Mouse (Mus musculus): ENCODE measurements around the gene Olfr419.

DNA sequence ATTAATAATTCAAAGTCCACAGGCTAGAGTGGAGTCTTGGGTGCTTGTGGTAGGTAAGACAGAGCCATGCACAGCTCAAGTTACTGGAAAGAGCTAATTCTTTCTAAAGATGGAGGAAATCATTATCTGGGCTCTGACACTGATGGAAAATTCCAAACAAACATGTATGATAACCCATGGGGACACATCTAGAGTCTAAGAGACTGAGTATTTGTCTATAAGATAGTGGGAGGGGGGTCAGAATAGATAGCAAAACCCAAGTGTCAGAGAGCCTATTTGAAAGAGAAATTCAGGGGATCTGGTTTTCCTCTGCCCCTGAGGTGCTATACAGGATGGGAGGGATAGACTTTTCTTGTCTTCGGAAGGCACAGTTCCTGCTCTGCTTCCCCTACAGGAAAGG lies 5.8 kb downstream of the Olfr419 start:
- no peak for TF ChIP-seq FLI1 (IDR thresholded peaks at IDR 0.05; ENCODE audit: low read length)
- TF ChIP-seq GATA1 (IDR thresholded peaks at IDR 0.05; ENCODE audit: borderline replicate concordance, low read length): no peak
